Mouse (Mus musculus) heart, adult 2 months (tissue): ENCODE results near the gene Slain1.

Source experiments
- CTCF ChIP-seq: fragments of 200-600 bp; IDR thresholded peaks from 2 replicates; pipeline ENCODE4 v1.8.1; 2022; ENCODE audit warnings: antibody characterized with exemption, mild to moderate bottlenecking, moderate library complexity
- POLR2A ChIP-seq: fragments of 200-500 bp; IDR thresholded peaks from 2 replicates; pipeline ENCODE4 v1.6.1; 2011; ENCODE audit warnings: mild to moderate bottlenecking, low read depth, low read length, control low read depth; ENCODE audit not compliant: insufficient read depth

- TF ChIP-seq POLR2A = no peak
- TF ChIP-seq CTCF = no peak
Measured at GRCm38 (mm10) chr14:103643933-103644332, 6.1 kb upstream of the Slain1 start.
